Mouse (Mus musculus): ENCODE data around the gene Plekhg3.

DNA sequence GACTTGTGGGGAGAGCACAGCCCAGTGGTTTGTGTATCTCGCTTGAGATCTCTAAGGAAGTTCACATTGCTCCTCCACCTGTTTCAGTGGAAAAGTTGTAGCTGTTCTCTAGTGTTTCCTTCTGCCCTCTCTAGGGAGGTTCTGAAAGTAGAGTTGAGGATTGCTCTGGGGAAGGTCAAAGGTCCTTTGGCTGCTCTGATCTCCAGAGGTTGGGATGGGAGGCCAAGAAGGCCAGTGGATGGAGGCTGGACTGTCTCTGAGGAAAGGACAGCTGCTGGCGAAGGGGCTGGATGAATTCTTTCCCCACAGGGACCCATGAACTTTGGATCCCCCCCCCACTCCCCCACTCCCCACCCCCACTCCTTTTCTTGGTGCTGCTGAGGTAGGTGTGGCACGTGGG is 23.7 kb downstream of the Plekhg3 start:
- TF ChIP-seq POLR2A (IDR thresholded peaks at IDR 0.05; ENCODE audit: insufficient read depth, low read length) (no peak), CTCF (IDR thresholded peaks at IDR 0.05; ENCODE audit: low read depth, low read length) (no peak)
